Mouse (Mus musculus): ENCODE results near the gene Vmn1r44.
"Not testable (repeated sequence)": the region's sequence is repeated elsewhere in the genome, so short reads cannot be mapped to it uniquely, and the experiment has no call there.

The Vmn1r44 gene

DNA sequence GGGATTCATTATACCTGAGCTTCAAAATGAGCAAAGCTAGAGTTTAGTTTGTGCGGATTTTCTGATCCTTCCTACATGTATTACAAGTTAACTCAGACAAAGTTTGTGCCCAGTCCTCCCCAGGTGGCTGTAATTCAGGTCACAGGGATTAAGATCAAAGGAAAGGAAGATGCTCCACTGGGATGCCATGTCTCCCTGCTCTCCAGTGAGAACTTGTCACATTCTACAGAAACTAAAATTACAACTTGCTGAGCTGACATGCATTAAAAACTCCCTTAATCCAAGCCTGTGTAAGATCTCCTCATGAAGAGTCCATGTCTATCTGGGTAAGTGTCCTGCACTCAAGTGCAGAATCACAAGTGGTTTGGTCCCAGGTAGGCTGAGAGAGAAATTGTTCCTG is at the start of gene Vmn1r44:
TSS of gene Vmn1r44 (plus strand) at position 301 of the 400 bp plus-strand sequence.
- in situ Hi-C loops (cut with MboI): no loop called here

GRCm38 (mm10) chr6:89857552-89857951 is 25.9 kb upstream of the Vmn1r44 start:
- in situ Hi-C loops (cut with MboI): no loop called here

GRCm38 (mm10) chr6:89859839-89860238 is 23.6 kb upstream of the Vmn1r44 start:
- in situ Hi-C loops (cut with MboI): no loop called here

- in situ Hi-C loops (cut with MboI): no loop called here
These were observed 19.7 kb upstream of the Vmn1r44 start for GRCm38 (mm10) chr6:89863792-89864191.

GRCm38 (mm10) chr6:89867276-89867675 is 16.2 kb upstream of the Vmn1r44 start:
- in situ Hi-C loops (cut with MboI): no loop called here

DNA sequence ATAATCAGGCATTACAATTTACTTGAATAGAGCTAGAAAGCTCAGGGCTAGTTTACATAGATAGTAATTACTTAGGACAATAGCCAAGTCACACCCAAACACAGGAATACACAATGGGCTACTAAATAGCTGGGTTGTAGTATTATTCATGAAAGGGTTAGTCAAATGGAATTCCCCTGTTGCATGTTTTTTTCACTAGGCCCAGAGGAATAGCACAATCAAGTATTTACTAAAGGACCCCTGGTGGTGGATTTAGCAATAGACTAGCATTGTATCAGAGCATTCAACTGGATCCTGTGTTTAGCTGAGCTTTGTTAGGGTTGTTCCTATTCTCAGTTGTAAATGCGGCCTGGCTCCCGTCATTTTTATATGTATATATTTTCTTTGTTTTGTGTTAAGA is 15.5 kb upstream of the Vmn1r44 start:
- in situ Hi-C loops (cut with MboI): no loop called here

GRCm38 (mm10) chr6:89876313-89876712 is 7.1 kb upstream of the Vmn1r44 start, which contains the start of the genes Vmn1r42 and Vmn1r43:
TSS of gene Vmn1r42 (minus strand) at chr6:89876413.
TSS of gene Vmn1r43 (minus strand) at chr6:89876413.
- in situ Hi-C loops (cut with MboI): not testable (repeated sequence)

- in situ Hi-C loops (cut with MboI): no loop called here
These were observed 6.5 kb upstream of the Vmn1r44 start for GRCm38 (mm10) chr6:89876963-89877362.

- in situ Hi-C loops (cut with MboI): no loop called here
These were observed 2.6 kb upstream of the Vmn1r44 start for GRCm38 (mm10) chr6:89880867-89881266.

DNA sequence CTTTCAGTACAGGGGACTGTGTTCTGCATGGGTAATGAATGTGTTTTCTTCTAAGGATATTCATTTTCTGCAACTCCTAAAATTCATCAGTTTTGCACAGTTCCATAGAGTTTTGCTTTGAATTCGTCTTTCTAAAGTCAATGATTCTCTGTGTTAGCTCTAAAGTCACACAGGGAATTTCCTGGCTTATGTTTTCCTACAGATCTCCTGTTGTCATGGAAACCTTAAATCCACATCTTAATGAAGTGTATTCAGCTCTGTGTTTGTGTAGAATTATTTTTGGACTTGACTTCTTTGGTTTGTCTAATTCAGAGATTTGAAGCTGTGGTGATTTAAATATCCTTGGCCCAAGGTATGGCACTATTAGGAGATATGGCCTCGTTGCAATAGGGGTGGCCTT is 352 bp downstream of the Vmn1r44 start:
- in situ Hi-C loops (cut with MboI): no loop called here

DNA sequence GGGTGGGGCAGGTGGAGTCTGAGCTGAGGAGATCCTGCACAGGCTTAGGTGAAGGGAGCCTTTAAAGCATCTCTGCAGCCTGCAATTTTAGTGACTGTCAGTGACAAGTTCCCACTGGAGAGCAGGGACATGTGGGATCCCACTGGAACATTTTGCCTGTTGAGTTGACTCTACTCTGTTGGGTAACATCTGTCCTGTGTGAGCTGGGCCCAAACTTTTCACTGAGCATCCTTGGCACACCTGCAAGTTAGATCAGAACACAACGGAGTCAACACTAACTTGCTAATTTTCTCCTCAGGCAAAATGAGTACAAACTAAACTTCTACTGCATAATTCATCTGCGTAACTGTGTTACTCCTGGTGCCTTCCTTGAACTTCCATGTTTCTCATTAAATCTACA is 57.0 kb downstream of the Vmn1r44 start, which contains the start of gene Vmn1r45:
TSS of gene Vmn1r45 (minus strand) at position 101 of the 400 bp plus-strand sequence.
- in situ Hi-C loops (cut with MboI): not testable (repeated sequence)

- in situ Hi-C loops (cut with MboI): no loop called here
These were observed 57.5 kb downstream of the Vmn1r44 start for GRCm38 (mm10) chr6:89940926-89941325.

Data from mature B cell (primary cell).